Mouse (Mus musculus): ENCODE data around the gene Asb6. TPM values are rescaled to one million over a fixed set of nuclear protein-coding genes. Genes with fewer than 3 reads are reported as not detected.

The Asb6 gene
- 0.38 TPM for polyA plus RNA-seq (2014; fragmentation: Illumina TruSeq; extraction: RNeasy Lipid Tissue Mini Kit (QIAGEN cat#74804); ENCODE audit: low read depth, low replicate concordance)

GRCm38 (mm10) chr2:30830283-30830795 is at the start of gene Asb6:
TSS of gene Asb6 (minus strand) at chr2:30830333.

GRCm38 (mm10) chr2:30834373-30835022 is 4.4 kb upstream of the Asb6 start, which contains the start of gene Prrx2:
TSS of gene Prrx2 (plus strand) at chr2:30834972.

GRCm38 (mm10) chr2:30807648-30808295 is 22.4 kb downstream of the Asb6 start, which contains the start of gene Ntmt1:
TSS of gene Ntmt1 (plus strand) at chr2:30807826.

GRCm38 (mm10) chr2:30803604-30804003 is 26.5 kb downstream of the Asb6 start, which contains the start of gene 1700001O22Rik:
TSS of gene 1700001O22Rik (minus strand) at chr2:30803661.

Other genes starting within 250 kb of the Asb6 start
- gene Cstad, start 235.3 kb downstream of the Asb6 start, polyA plus RNA-seq (2014; fragmentation: Illumina TruSeq; extraction: RNeasy Lipid Tissue Mini Kit (QIAGEN cat#74804); ENCODE audit: low read depth, low replicate concordance) = 0.38 TPM
- gene 1700001O22Rik, start 26.7 kb downstream of the Asb6 start, polyA plus RNA-seq (2014; fragmentation: Illumina TruSeq; extraction: RNeasy Lipid Tissue Mini Kit (QIAGEN cat#74804); ENCODE audit: low read depth, low replicate concordance) = 38.4 TPM
- 2.3 TPM for gene Ntmt1, start 22.5 kb downstream of the Asb6 start, polyA plus RNA-seq (2014; fragmentation: Illumina TruSeq; extraction: RNeasy Lipid Tissue Mini Kit (QIAGEN cat#74804); ENCODE audit: low read depth, low replicate concordance)
- not detected for gene Prrx2, start 4.6 kb upstream of the Asb6 start, polyA plus RNA-seq (2014; fragmentation: Illumina TruSeq; extraction: RNeasy Lipid Tissue Mini Kit (QIAGEN cat#74804); ENCODE audit: low read depth, low replicate concordance)
- 0.67 TPM for gene Ptges, start 99.5 kb upstream of the Asb6 start, polyA plus RNA-seq (2014; fragmentation: Illumina TruSeq; extraction: RNeasy Lipid Tissue Mini Kit (QIAGEN cat#74804); ENCODE audit: low read depth, low replicate concordance)
- gene Tor1b, start 122.6 kb upstream of the Asb6 start, polyA plus RNA-seq (2014; fragmentation: Illumina TruSeq; extraction: RNeasy Lipid Tissue Mini Kit (QIAGEN cat#74804); ENCODE audit: low read depth, low replicate concordance) = 9.0 TPM
- 2.7 TPM for gene Tor1a, start 137.6 kb upstream of the Asb6 start, polyA plus RNA-seq (2014; fragmentation: Illumina TruSeq; extraction: RNeasy Lipid Tissue Mini Kit (QIAGEN cat#74804); ENCODE audit: low read depth, low replicate concordance)
- gene BC005624, start 151.9 kb upstream of the Asb6 start, polyA plus RNA-seq (2014; fragmentation: Illumina TruSeq; extraction: RNeasy Lipid Tissue Mini Kit (QIAGEN cat#74804); ENCODE audit: low read depth, low replicate concordance) = 12.4 TPM
- gene Usp20, start 151.9 kb upstream of the Asb6 start, polyA plus RNA-seq (2014; fragmentation: Illumina TruSeq; extraction: RNeasy Lipid Tissue Mini Kit (QIAGEN cat#74804); ENCODE audit: low read depth, low replicate concordance) = 4.7 TPM

All from testis, adult 10 weeks (tissue).